8 mouse cellular contexts compared by ENCODE assay signal in genomic region chr13:84613004-84613403, GRCm38 (mm10).
DNase-seq lines count a peak whose midpoint lies in the region; ATAC-seq and TF ChIP-seq lines count a peak whose summit lies in the region.

No protein-coding gene starts in this region.

- no peaks in the 10 kb centered on the region for H3K27me3 ChIP-seq in limb, embryonic 14.5 days (ENCODE audit: control insufficient read depth, insufficient read depth, low read length)
- H3K27me3 ChIP-seq in limb, embryonic 10.5 days (ENCODE audit: low read depth, poor library complexity, severe bottlenecking), result no peaks in the 10 kb centered on the region
- no peaks in the 10 kb centered on the region for H3K27me3 ChIP-seq in midbrain, embryonic 15.5 days (replicated peaks)
- H3K27me3 ChIP-seq in liver, postnatal 0 days (ENCODE audit: insufficient read depth, low read length), result no peaks in the 10 kb centered on the region

- TF ChIP-seq EP300 in liver, postnatal 0 days (IDR thresholded peaks at IDR 0.05; ENCODE audit: low read depth), result no peak

- DNase-seq in limb, embryonic 14.5 days (ENCODE audit: low spot score), result peak; percentile 50
- no peak for DNase-seq in limb, embryonic 10.5 days (ENCODE audit: low spot score)
- DNase-seq in embryo, embryonic 10.5 days (ENCODE audit: low spot score), result peak; percentile 51
- DNase-seq in layer of hippocampus, adult 8-10 months (ENCODE audit: low spot score in 2 of 2), result peak; percentile 60 to 83
- DNase-seq in thymus, postnatal 4 days, result no peak
- DNase-seq in ovary, postnatal 10 days (ENCODE audit: low spot score), result no peak
- DNase-seq in liver, postnatal 0 days, result no peak

- no peaks in the 10 kb centered on the region for H3K36me3 ChIP-seq in limb, embryonic 14.5 days (ENCODE audit: control insufficient read depth, insufficient read depth, low read length)
- no peaks in the 10 kb centered on the region for H3K36me3 ChIP-seq in limb, embryonic 10.5 days
- no peaks in the 10 kb centered on the region for H3K36me3 ChIP-seq in midbrain, embryonic 15.5 days (replicated peaks)
- H3K36me3 ChIP-seq in liver, postnatal 0 days (replicated peaks; ENCODE audit: insufficient read depth, low read length), result no peaks in the 10 kb centered on the region

- no peak for TF ChIP-seq POLR2A in limb, embryonic 14.5 days (IDR thresholded peaks at IDR 0.05; ENCODE audit: borderline replicate concordance, extremely low read depth, insufficient read depth, insufficient read length)

- no peaks in the 10 kb centered on the region for H3K4me1 ChIP-seq in limb, embryonic 14.5 days (ENCODE audit: control insufficient read depth, insufficient read depth, low read length)
- peaks cover 4% of the 10 kb centered on the region; the same call in 1 of the 2 replicates for H3K4me1 ChIP-seq in limb, embryonic 10.5 days
- no peaks in the 10 kb centered on the region for H3K4me1 ChIP-seq in midbrain, embryonic 15.5 days
- H3K4me1 ChIP-seq in liver, postnatal 0 days (ENCODE audit: insufficient read depth), result no peaks in the 10 kb centered on the region

- no peak overlapping the region for H3K27ac ChIP-seq in limb, embryonic 14.5 days (replicated peaks; ENCODE audit: low read depth, low read length)
- H3K27ac ChIP-seq in limb, embryonic 10.5 days, result no peak overlapping the region
- 0 out of 2 replicates have a peak overlapping the region, but pooled peaks have one; percentile 10 for H3K27ac ChIP-seq in midbrain, embryonic 15.5 days
- H3K27ac ChIP-seq in liver, postnatal 0 days (ENCODE audit: low read depth), result no peak overlapping the region

- H3K9ac ChIP-seq in limb, embryonic 14.5 days (ENCODE audit: low read depth, low read length, severe bottlenecking), result no peak overlapping the region
- H3K9ac ChIP-seq in midbrain, embryonic 15.5 days, result no peak overlapping the region
- no peak overlapping the region for H3K9ac ChIP-seq in liver, postnatal 0 days (replicated peaks)

- WGBS in limb, embryonic 14.5 days, result 57% methylated on average over 2 of the region's 2 CpGs
- 67% methylated on average over 2 of the region's 2 CpGs for WGBS in limb, embryonic 10.5 days
- 21% methylated on average over 2 of the region's 2 CpGs for WGBS in midbrain, embryonic 15.5 days
- WGBS in liver, postnatal 0 days (ENCODE audit: insufficient replicate concordance), result 33% methylated on average over 2 of the region's 2 CpGs

- no peak for TF ChIP-seq CTCF in liver, postnatal 0 days (IDR thresholded peaks at IDR 0.05; ENCODE audit: low read depth)

- H3K4me3 ChIP-seq in limb, embryonic 14.5 days (replicated peaks; ENCODE audit: low read length), result no peak overlapping the region
- H3K4me3 ChIP-seq in limb, embryonic 10.5 days, result no peak overlapping the region
- no peak overlapping the region for H3K4me3 ChIP-seq in midbrain, embryonic 15.5 days
- H3K4me3 ChIP-seq in liver, postnatal 0 days (ENCODE audit: low read depth, low read length), result no peak overlapping the region

- H3K4me2 ChIP-seq in limb, embryonic 14.5 days (replicated peaks; ENCODE audit: low read depth, low read length, severe bottlenecking), result no peak overlapping the region
- no peak overlapping the region for H3K4me2 ChIP-seq in midbrain, embryonic 15.5 days
- H3K4me2 ChIP-seq in liver, postnatal 0 days (ENCODE audit: low read depth, low read length), result no peak overlapping the region

- ATAC-seq in limb, embryonic 14.5 days (ENCODE audit: low FRiP score, low read depth), result no peak
- ATAC-seq in midbrain, embryonic 15.5 days (replicated peaks), result peak; percentile 50; the same call in 1 of the 2 replicates
- ATAC-seq in liver, postnatal 0 days, result no peak

- H3K9me3 ChIP-seq in limb, embryonic 14.5 days (ENCODE audit: control insufficient read depth, low read length), result no peaks in the 10 kb centered on the region
- no peaks in the 10 kb centered on the region for H3K9me3 ChIP-seq in limb, embryonic 10.5 days (replicated peaks)
- H3K9me3 ChIP-seq in midbrain, embryonic 15.5 days, result no peaks in the 10 kb centered on the region
- no peaks in the 10 kb centered on the region for H3K9me3 ChIP-seq in liver, postnatal 0 days (ENCODE audit: low read length)

Comparison
In these comparisons a context has a peak if more than half of its experiments do, and no peak if none do; other contexts are left out.
1. DNase-seq: peak in limb, embryonic 14.5 days (single experiment), embryo, embryonic 10.5 days (single experiment) and layer of hippocampus, adult 8-10 months (2 of 2); none in limb, embryonic 10.5 days (single experiment), thymus, postnatal 4 days (single experiment), ovary, postnatal 10 days (single experiment) and liver, postnatal 0 days (single experiment).